Comparison of ENCODE assay signal across 10 mouse cellular contexts in the genomic region with DNA sequence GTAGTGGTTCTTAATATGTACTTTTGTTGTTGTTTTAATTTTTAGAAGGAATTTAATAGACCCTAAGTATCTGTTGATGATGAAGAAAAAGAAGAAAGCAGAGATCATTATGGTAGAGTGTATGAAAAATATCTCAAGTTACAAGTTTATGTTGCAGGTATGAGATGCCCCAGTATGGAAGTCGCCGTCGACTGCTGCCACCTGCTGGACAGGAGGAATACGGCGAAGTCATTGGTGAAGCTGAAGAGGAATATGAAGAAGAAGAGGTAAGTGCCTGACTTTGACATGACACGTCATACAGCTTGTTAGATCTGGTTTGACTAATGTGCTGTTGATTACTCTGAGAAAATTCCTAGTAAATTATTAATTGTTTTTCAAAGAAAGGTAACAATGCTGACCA.
DNase-seq lines count a peak whose midpoint lies in the region; ATAC-seq lines count a peak whose summit lies in the region.
"Had no signal": no experiment of that assay in that cellular context is flagged by ENCODE, and none has a peak within 500 bp of the region (broad histone marks: within the 10 kb centered on the region; RNA-seq: fewer than 3 reads in every experiment).

No protein-coding gene starts in this region.

- peak; percentile 26 for DNase-seq in heart, postnatal 4 days
- DNase-seq in heart, adult 9 months (ENCODE audit: low spot score in 2 of 2): no peak
- peak; percentile 23 for DNase-seq in thymus, postnatal 14 days
- no peak for DNase-seq in thymus, adult 18-20 months
- DNase-seq in frontal cortex, postnatal 36 days (ENCODE audit: low spot score in 2 of 2): no peak
- no peak for DNase-seq in cerebellum, adult 9-11 months
- DNase-seq in adipocyte (ENCODE audit: low spot score): no peak
- DNase-seq: right cerebral cortex, postnatal 25 days had no signal

- peak; percentile 42; the same call in 1 of the 2 replicates for ATAC-seq in granulocyte monocyte progenitor cell, adult 5-6 weeks (replicated peaks; ENCODE audit: poor library complexity, severe bottlenecking)
- ATAC-seq: forebrain, embryonic 14.5 days had no signal

Comparison
In these comparisons a context has a peak if more than half of its experiments do, and no peak if none do; other contexts are left out.
1. DNase-seq: peak in heart, postnatal 4 days (single experiment) and thymus, postnatal 14 days (single experiment); none in heart, adult 9 months (0 of 2), thymus, adult 18-20 months (0 of 2), frontal cortex, postnatal 36 days (0 of 2), cerebellum, adult 9-11 months (single experiment) and adipocyte (single experiment).